Mouse (Mus musculus): ENCODE results near the gene Hlcs. TPM values are rescaled to one million over a fixed set of nuclear protein-coding genes. Genes with fewer than 3 reads are reported as not detected.
A peak's percentile ranks its signal among the peaks of the same experiment; 100 is the strongest.

Hlcs gene
- polyA plus RNA-seq, 1 experiment from 2014 or later, result 8.4 TPM

- 82% methylated on average over 9 of the region's 9 CpGs for WGBS
Observed at GRCm38 (mm10) chr16:94331233-94331885, 18.0 kb upstream of the Hlcs start.

GRCm38 (mm10) chr16:94330429-94330828 is 17.1 kb upstream of the Hlcs start:
- Histone ChIP-seq H3K9me3 (ENCODE audit: control insufficient read depth, low read length) (no peaks in the 10 kb centered on the region), H3K27ac (replicated peaks; ENCODE audit: low read depth, low read length) (no peak overlapping the region), H3K9ac (ENCODE audit: low read length) (no peak overlapping the region), H3K27me3 (ENCODE audit: control insufficient read depth, insufficient read depth, low read length) (peaks cover 26% of the 10 kb centered on the region), H3K4me3 (ENCODE audit: low read depth, low read length) (no peak overlapping the region), H3K4me1 (ENCODE audit: control insufficient read depth, insufficient read depth, low read length) (peaks cover 9% of the 10 kb centered on the region; the same call in 1 of the 2 replicates), H3K36me3 (ENCODE audit: control insufficient read depth, insufficient read depth, low read length) (no peaks in the 10 kb centered on the region; the same call in 1 of the 2 replicates), H3K4me2 (ENCODE audit: low read depth, severe bottlenecking) (no peak overlapping the region)
- ATAC-seq (ENCODE audit: insufficient number of reproducible peaks, low FRiP score, low TSS enrichment, low read depth) (no peak), DNase-seq (ENCODE audit: low spot score) (no peak)
- 84% methylated on average over 5 of the region's 5 CpGs for WGBS

More at GRCm38 (mm10) chr16:94331233-94331885, 18.0 kb upstream of the Hlcs start:
- Histone ChIP-seq H3K27me3 (ENCODE audit: control insufficient read depth, insufficient read depth, low read length) (peaks cover 26% of the 10 kb centered on the region), H3K4me1 (ENCODE audit: control insufficient read depth, insufficient read depth, low read length) (peaks cover 9% of the 10 kb centered on the region; the same call in 1 of the 2 replicates), H3K36me3 (ENCODE audit: control insufficient read depth, insufficient read depth, low read length) (no peaks in the 10 kb centered on the region; the same call in 1 of the 2 replicates), H3K4me3 (ENCODE audit: low read depth, low read length) (no peak overlapping the region), H3K9me3 (ENCODE audit: control insufficient read depth, low read length) (no peaks in the 10 kb centered on the region), H3K4me2 (ENCODE audit: low read depth, severe bottlenecking) (no peak overlapping the region), H3K27ac (replicated peaks; ENCODE audit: low read depth, low read length) (no peak overlapping the region), H3K9ac (ENCODE audit: low read length) (no peak overlapping the region)
- no peak for DNase-seq (ENCODE audit: low spot score)
- no peak for ATAC-seq (ENCODE audit: insufficient number of reproducible peaks, low FRiP score, low TSS enrichment, low read depth)

- H3K27me3 ChIP-seq (ENCODE audit: control insufficient read depth, insufficient read depth, low read length), result peaks cover 26% of the 10 kb centered on the region
- no peaks in the 10 kb centered on the region; the same call in 1 of the 2 replicates for H3K36me3 ChIP-seq (ENCODE audit: control insufficient read depth, insufficient read depth, low read length)
- H3K9me3 ChIP-seq (ENCODE audit: control insufficient read depth, low read length), result no peaks in the 10 kb centered on the region
- H3K4me1 ChIP-seq (ENCODE audit: control insufficient read depth, insufficient read depth, low read length), result peaks cover 9% of the 10 kb centered on the region; the same call in 1 of the 2 replicates
- no peak overlapping the region for H3K27ac ChIP-seq (replicated peaks; ENCODE audit: low read depth, low read length)
- H3K9ac ChIP-seq (ENCODE audit: low read length), result no peak overlapping the region
- WGBS, result 7% methylated on average over 25 of the region's 25 CpGs
- peak overlapping the region; percentile 5; the same call in 1 of the 2 replicates for H3K4me2 ChIP-seq (ENCODE audit: low read depth, severe bottlenecking)
- DNase-seq (ENCODE audit: low spot score), result peak; percentile 47
- ATAC-seq (ENCODE audit: insufficient number of reproducible peaks, low FRiP score, low TSS enrichment, low read depth), result 0 out of 2 replicates have a peak, but pooled peaks have one; percentile 35
- no peak overlapping the region for H3K4me3 ChIP-seq (ENCODE audit: low read depth, low read length)
Observed at GRCm38 (mm10) chr16:94328881-94329867, 15.8 kb upstream of the Hlcs start.

GRCm38 (mm10) chr16:94327781-94328711 is 14.7 kb upstream of the Hlcs start, which contains the start of gene Ripply3:
TSS of gene Ripply3 (plus strand) at chr16:94328420.
- 0 out of 2 replicates have a peak, but pooled peaks have one; percentile 52 for ATAC-seq (ENCODE audit: insufficient number of reproducible peaks, low FRiP score, low TSS enrichment, low read depth)
- Histone ChIP-seq H3K9me3 (ENCODE audit: control insufficient read depth, low read length) (no peaks in the 10 kb centered on the region), H3K4me3 (ENCODE audit: low read depth, low read length) (peak within 1 kb of the TSS; percentile 47), H3K36me3 (ENCODE audit: control insufficient read depth, insufficient read depth, low read length) (no peaks in the 10 kb centered on the region; the same call in 1 of the 2 replicates), H3K4me1 (ENCODE audit: control insufficient read depth, insufficient read depth, low read length) (peaks cover 9% of the 10 kb centered on the region; the same call in 1 of the 2 replicates), H3K9ac (ENCODE audit: low read length) (peak within 1 kb of the TSS; percentile 57), H3K27ac (replicated peaks; ENCODE audit: low read depth, low read length) (no peak within 1 kb of the TSS), H3K4me2 (ENCODE audit: low read depth, severe bottlenecking) (peak within 1 kb of the TSS; percentile 73), H3K27me3 (ENCODE audit: control insufficient read depth, insufficient read depth, low read length) (peaks cover 26% of the 10 kb centered on the region)
- under 1% methylated on average over 63 of the region's 63 CpGs for WGBS
- DNase-seq (ENCODE audit: low spot score), result peak; percentile 70

- no peak overlapping the region for H3K4me3 ChIP-seq (ENCODE audit: low read depth, low read length)
- no peak overlapping the region for H3K9ac ChIP-seq (ENCODE audit: low read length)
- H3K9me3 ChIP-seq (ENCODE audit: control insufficient read depth, low read length), result no peaks in the 10 kb centered on the region
- H3K27ac ChIP-seq (replicated peaks; ENCODE audit: low read depth, low read length), result no peak overlapping the region
- H3K4me1 ChIP-seq (ENCODE audit: control insufficient read depth, insufficient read depth, low read length), result peaks cover 9% of the 10 kb centered on the region; the same call in 1 of the 2 replicates
- no peak for ATAC-seq (ENCODE audit: insufficient number of reproducible peaks, low FRiP score, low TSS enrichment, low read depth)
- H3K4me2 ChIP-seq (ENCODE audit: low read depth, severe bottlenecking), result no peak overlapping the region
- peaks cover 26% of the 10 kb centered on the region for H3K27me3 ChIP-seq (ENCODE audit: control insufficient read depth, insufficient read depth, low read length)
- no peak for DNase-seq (ENCODE audit: low spot score)
- no peaks in the 10 kb centered on the region; the same call in 1 of the 2 replicates for H3K36me3 ChIP-seq (ENCODE audit: control insufficient read depth, insufficient read depth, low read length)
- 84% methylated on average over 3 of the region's 3 CpGs for WGBS
Observed at GRCm38 (mm10) chr16:94326008-94326407, 12.6 kb upstream of the Hlcs start.

GRCm38 (mm10) chr16:94323681-94324080 is 10.3 kb upstream of the Hlcs start:
- Histone ChIP-seq H3K27me3 (ENCODE audit: control insufficient read depth, insufficient read depth, low read length) (peaks cover 17% of the 10 kb centered on the region), H3K27ac (replicated peaks; ENCODE audit: low read depth, low read length) (no peak overlapping the region), H3K9me3 (ENCODE audit: control insufficient read depth, low read length) (no peaks in the 10 kb centered on the region), H3K4me2 (ENCODE audit: low read depth, severe bottlenecking) (no peak overlapping the region), H3K4me3 (ENCODE audit: low read depth, low read length) (no peak overlapping the region), H3K36me3 (ENCODE audit: control insufficient read depth, insufficient read depth, low read length) (no peaks in the 10 kb centered on the region; the same call in 1 of the 2 replicates), H3K4me1 (ENCODE audit: control insufficient read depth, insufficient read depth, low read length) (peaks cover 9% of the 10 kb centered on the region; the same call in 1 of the 2 replicates), H3K9ac (ENCODE audit: low read length) (no peak overlapping the region)
- DNase-seq (ENCODE audit: low spot score) (no peak), ATAC-seq (ENCODE audit: insufficient number of reproducible peaks, low FRiP score, low TSS enrichment, low read depth) (no peak)
- WGBS, result 75% methylated on average over 5 of the region's 5 CpGs

- DNase-seq (ENCODE audit: low spot score), result no peak
- Histone ChIP-seq H3K9ac (ENCODE audit: low read length) (no peak overlapping the region), H3K27ac (replicated peaks; ENCODE audit: low read depth, low read length) (no peak overlapping the region), H3K4me3 (ENCODE audit: low read depth, low read length) (no peak overlapping the region), H3K4me1 (ENCODE audit: control insufficient read depth, insufficient read depth, low read length) (no peaks in the 10 kb centered on the region), H3K4me2 (ENCODE audit: low read depth, severe bottlenecking) (no peak overlapping the region), H3K9me3 (ENCODE audit: control insufficient read depth, low read length) (no peaks in the 10 kb centered on the region), H3K27me3 (ENCODE audit: control insufficient read depth, insufficient read depth, low read length) (no peaks in the 10 kb centered on the region), H3K36me3 (ENCODE audit: control insufficient read depth, insufficient read depth, low read length) (no peaks in the 10 kb centered on the region)
- ATAC-seq (ENCODE audit: insufficient number of reproducible peaks, low FRiP score, low TSS enrichment, low read depth), result no peak
- WGBS, result 84% methylated on average over 5 of the region's 5 CpGs
Observed at GRCm38 (mm10) chr16:94320223-94320622, 6.9 kb upstream of the Hlcs start.
